In genomic region chr16:94994924-94995323, GRCm38 (mm10) we compare ENCODE assay signal across 26 mouse cellular contexts. TPM values are rescaled to one million over a fixed set of nuclear protein-coding genes. Genes with fewer than 3 reads are reported as not detected.
DNase-seq lines count a peak whose midpoint lies in the region; ATAC-seq and TF ChIP-seq lines count a peak whose summit lies in the region.
"Had no signal": no experiment of that assay in that cellular context is flagged by ENCODE, and none has a peak within 500 bp of the region (broad histone marks: within the 10 kb centered on the region; RNA-seq: fewer than 3 reads in every experiment).

No protein-coding gene starts in this region.

- no peak for TF ChIP-seq CTCF in left cerebral cortex, adult 2 months (IDR thresholded peaks at IDR 0.05)

- H3K9ac ChIP-seq in forebrain, embryonic 15.5 days (replicated peaks) = no peak overlapping the region
- no peak overlapping the region for H3K9ac ChIP-seq in forebrain, embryonic 16.5 days (replicated peaks; ENCODE audit: low read depth, low read length)
- no peak overlapping the region for H3K9ac ChIP-seq in hindbrain, embryonic 16.5 days (ENCODE audit: low read depth, low read length)
- no peak overlapping the region for H3K9ac ChIP-seq in midbrain, embryonic 16.5 days (ENCODE audit: low read depth, low read length)
- H3K9ac ChIP-seq: heart, embryonic 15.5 days; liver, embryonic 15.5 days; lung, embryonic 15.5 days had no signal

- no peak for DNase-seq in left cerebral cortex, adult 2 months (ENCODE audit: extremely low spot score in 1 of 2, low spot score in 2 of 2)
- DNase-seq in left cerebral cortex, adult 11 months (ENCODE audit: low spot score) = no peak
- DNase-seq in right cerebral cortex, postnatal 25 days = no peak
- DNase-seq in thymus, adult 18-20 months = no peak
- DNase-seq: B cell, adult 2 months; layer of hippocampus, postnatal 36 days; spleen, adult 18-20 months had no signal

- WGBS in forebrain, embryonic 15.5 days = 55% methylated on average over 4 of the region's 4 CpGs
- whole genome bisulfite sequencing in forebrain, embryonic 16.5 days = 57% methylated on average over 4 of the region's 4 CpGs
- WGBS in hindbrain, embryonic 16.5 days = 55% methylated on average over 4 of the region's 4 CpGs
- WGBS in midbrain, embryonic 16.5 days = 65% methylated on average over 4 of the region's 4 CpGs

- H3K36me3 ChIP-seq in forebrain, embryonic 15.5 days = no peaks in the 10 kb centered on the region
- no peaks in the 10 kb centered on the region for H3K36me3 ChIP-seq in forebrain, embryonic 16.5 days (ENCODE audit: control insufficient read depth, insufficient read depth)
- no peaks in the 10 kb centered on the region for H3K36me3 ChIP-seq in hindbrain, embryonic 16.5 days (ENCODE audit: control insufficient read depth, insufficient read depth, low read length)
- no peaks in the 10 kb centered on the region for H3K36me3 ChIP-seq in midbrain, embryonic 16.5 days (ENCODE audit: control insufficient read depth, insufficient read depth, low read length)
- H3K36me3 ChIP-seq: forebrain, embryonic 10.5 days; G1E; heart, embryonic 15.5 days; liver, embryonic 15.5 days; lung, embryonic 15.5 days had no signal

- ATAC-seq in forebrain, embryonic 15.5 days (replicated peaks) = no peak
- no peak for ATAC-seq in forebrain, embryonic 16.5 days
- ATAC-seq in hindbrain, embryonic 16.5 days = no peak
- ATAC-seq in midbrain, embryonic 16.5 days = no peak
- ATAC-seq: Patski had no signal

- no peak overlapping the region for H3K27ac ChIP-seq in forebrain, embryonic 15.5 days (replicated peaks)
- H3K27ac ChIP-seq in forebrain, embryonic 16.5 days (ENCODE audit: low read length) = no peak overlapping the region
- H3K27ac ChIP-seq in left cerebral cortex, adult 2 months = peak overlapping the region; percentile 98
- H3K27ac ChIP-seq in hindbrain, embryonic 16.5 days (ENCODE audit: low read depth, low read length) = no peak overlapping the region
- H3K27ac ChIP-seq in midbrain, embryonic 16.5 days (ENCODE audit: low read length) = no peak overlapping the region
- H3K27ac ChIP-seq: forebrain, embryonic 10.5 days; gastrocnemius, adult 2 months; heart, embryonic 15.5 days; liver, embryonic 15.5 days; lung, embryonic 15.5 days had no signal

- intact Hi-C loops in left cerebral cortex, adult 2 months (cut with DNase I) = loop anchor here (1.0 to 5.0 kb wide), 3 partner anchors 62 to 273 kb away; no protein-coding TSS in a partner anchor

- H3K27me3 ChIP-seq in forebrain, embryonic 15.5 days = peaks cover 15% of the 10 kb centered on the region; the same call in 1 of the 2 replicates
- peaks cover 10% of the 10 kb centered on the region for H3K27me3 ChIP-seq in forebrain, embryonic 16.5 days (replicated peaks; ENCODE audit: control insufficient read depth, insufficient read depth, low read length)
- no peaks in the 10 kb centered on the region for H3K27me3 ChIP-seq in hindbrain, embryonic 16.5 days (replicated peaks; ENCODE audit: control insufficient read depth, insufficient read depth, low read length)
- no peaks in the 10 kb centered on the region for H3K27me3 ChIP-seq in midbrain, embryonic 16.5 days (ENCODE audit: control insufficient read depth, insufficient read depth, low read depth, low read length)

- H3K4me2 ChIP-seq in forebrain, embryonic 15.5 days (replicated peaks) = 0 out of 2 replicates have a peak overlapping the region, but pooled peaks have one; percentile 7
- no peak overlapping the region for H3K4me2 ChIP-seq in forebrain, embryonic 16.5 days (ENCODE audit: low read length)
- peak overlapping the region; percentile 71 for H3K4me2 ChIP-seq in hindbrain, embryonic 16.5 days (ENCODE audit: low read length)
- peak overlapping the region; percentile 77 for H3K4me2 ChIP-seq in midbrain, embryonic 16.5 days (ENCODE audit: low read length)
- H3K4me2 ChIP-seq: heart, embryonic 15.5 days; liver, embryonic 15.5 days; lung, embryonic 15.5 days had no signal

- no peaks in the 10 kb centered on the region for H3K9me3 ChIP-seq in forebrain, embryonic 15.5 days
- H3K9me3 ChIP-seq in forebrain, embryonic 16.5 days (ENCODE audit: control insufficient read depth, low read length) = no peaks in the 10 kb centered on the region
- H3K9me3 ChIP-seq in hindbrain, embryonic 16.5 days (ENCODE audit: control insufficient read depth, low read length) = no peaks in the 10 kb centered on the region
- H3K9me3 ChIP-seq in midbrain, embryonic 16.5 days (replicated peaks; ENCODE audit: control insufficient read depth, low read length, poor library complexity, severe bottlenecking) = no peaks in the 10 kb centered on the region
- H3K9me3 ChIP-seq: forebrain, embryonic 10.5 days; heart, embryonic 15.5 days; liver, embryonic 15.5 days; lung, embryonic 15.5 days had no signal

- H3K4me3 ChIP-seq in forebrain, embryonic 15.5 days = no peak overlapping the region
- no peak overlapping the region for H3K4me3 ChIP-seq in forebrain, embryonic 16.5 days (replicated peaks; ENCODE audit: low read length)
- peak overlapping the region; percentile 69 for H3K4me3 ChIP-seq in left cerebral cortex, adult 2 months
- peak overlapping the region; percentile 57 for H3K4me3 ChIP-seq in hindbrain, embryonic 16.5 days (ENCODE audit: low read length)
- peak overlapping the region; percentile 56 for H3K4me3 ChIP-seq in midbrain, embryonic 16.5 days (ENCODE audit: low read depth, low read length)
- H3K4me3 ChIP-seq: gastrocnemius, adult 2 months; heart, embryonic 15.5 days; liver, embryonic 15.5 days; lung, embryonic 15.5 days had no signal

- peaks cover 19% of the 10 kb centered on the region for H3K4me1 ChIP-seq in forebrain, embryonic 15.5 days
- H3K4me1 ChIP-seq in forebrain, embryonic 16.5 days (replicated peaks; ENCODE audit: control insufficient read depth, insufficient read depth, low read length) = peaks cover 19% of the 10 kb centered on the region
- peaks cover 14% of the 10 kb centered on the region for H3K4me1 ChIP-seq in hindbrain, embryonic 16.5 days (ENCODE audit: control insufficient read depth, insufficient read depth, low read depth, low read length)
- H3K4me1 ChIP-seq in midbrain, embryonic 16.5 days (ENCODE audit: control insufficient read depth, insufficient read depth, low read length) = peaks cover 54% of the 10 kb centered on the region
- H3K4me1 ChIP-seq: liver, embryonic 15.5 days; lung, embryonic 15.5 days had no signal

RNA-seq across cellular contexts. Expression of gene Kcnj6, which starts 2.6 kb away (rescaled TPM):
- 1.7 and 2.1 TPM in 2 replicates for polyA plus RNA-seq in forebrain, embryonic 15.5 days (2015; fragmentation: Nextera tagmentation; extraction: Ambion mirVana)
- 0.55 and 1.8 TPM in 2 replicates for polyA plus RNA-seq in forebrain, embryonic 16.5 days (2015; fragmentation: Nextera tagmentation; extraction: Ambion mirVana)
- total RNA-seq in left cerebral cortex, adult 2 months (2021) = 10 to 100 TPM; 93.5 to 98.3 TPM
- 3.8 and 6.2 TPM in 2 replicates for polyA plus RNA-seq in hindbrain, embryonic 16.5 days (2015; fragmentation: Nextera tagmentation; extraction: Ambion mirVana)
- polyA plus RNA-seq in midbrain, embryonic 16.5 days (2015; fragmentation: Nextera tagmentation; extraction: Ambion mirVana) = 6.1 and 6.5 TPM in 2 replicates
- total RNA-seq: CH12.LX; gastrocnemius, adult 2 months; gastrocnemius, postnatal 4 days; heart, adult 8-10 months; heart, postnatal 36 days; megakaryocyte-erythroid progenitor cell, adult 5-6 weeks; neutrophil, adult 5-6 weeks had no signal
- polyA plus RNA-seq: embryonic facial prominence, embryonic 11.5 days; G1E; liver, embryonic 15.5 days; lung, embryonic 15.5 days; Patski; urinary bladder, adult 2 months had no signal

Comparison
In these comparisons a context has a peak if more than half of its experiments do, and no peak if none do; other contexts are left out.
1. H3K4me3 ChIP-seq: peak in left cerebral cortex, adult 2 months (single experiment), hindbrain, embryonic 16.5 days (single experiment) and midbrain, embryonic 16.5 days (single experiment); none in forebrain, embryonic 15.5 days (single experiment) and forebrain, embryonic 16.5 days (single experiment).